Mouse (Mus musculus) erythroblast, embryonic 14.5 days (primary cell): Measurements from ENCODE around the gene Sema4g.

Experiments
- GATA1 ChIP-seq: IDR thresholded peaks from 2 replicates; pipeline ENCODE4 v1.6.1; 2012; ENCODE audit warnings: low read length, inconsistent platforms, mixed read lengths
- TAL1 ChIP-seq: IDR thresholded peaks from 3 replicates; pipeline ENCODE4 v1.6.1; 2012; ENCODE audit warnings: low read length, inconsistent platforms, mixed read lengths

DNA sequence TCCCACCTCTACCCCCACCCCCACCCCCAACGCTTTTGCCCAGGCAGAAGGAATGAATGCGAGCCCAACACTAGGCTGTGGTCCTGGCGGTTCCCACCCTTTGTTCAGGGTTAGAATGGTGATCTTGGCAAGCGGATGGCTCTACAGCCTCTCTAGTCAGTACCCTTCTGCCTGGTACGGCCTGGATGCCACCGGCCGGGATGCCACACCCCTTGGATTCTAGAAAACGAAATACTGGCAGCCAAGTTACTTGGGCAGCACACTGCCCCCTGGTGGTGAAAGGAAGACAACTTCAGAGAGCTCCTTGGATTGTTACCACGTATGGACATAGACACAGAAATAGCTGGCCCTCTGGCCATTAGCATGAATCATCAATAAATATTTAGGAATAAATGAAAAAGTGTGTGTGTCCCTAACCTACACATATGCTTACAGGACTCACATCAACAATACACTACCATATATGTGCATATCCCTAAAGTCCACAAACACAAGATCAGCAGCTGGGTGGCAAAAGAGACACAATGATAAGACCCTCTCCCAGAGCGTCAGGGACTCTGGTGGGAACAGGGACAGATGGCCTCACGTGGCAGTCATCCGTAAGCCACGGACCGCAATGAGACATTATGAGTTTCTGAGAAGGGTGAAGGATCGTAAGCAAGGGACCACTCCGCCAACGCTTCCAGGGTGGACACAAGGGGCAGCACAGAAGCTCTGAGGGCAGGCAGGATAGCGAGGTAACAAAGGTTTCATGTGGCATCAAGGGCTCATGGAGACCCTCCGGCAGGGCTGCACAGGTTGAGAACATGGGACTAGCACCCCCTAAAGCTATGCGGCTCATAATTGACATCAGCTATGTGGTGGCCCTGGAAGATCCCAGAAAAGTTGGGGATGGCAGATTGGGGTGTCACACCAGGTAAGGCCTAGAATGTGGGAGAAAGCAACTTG lies 42.1 kb downstream of the Sema4g start:
- TF ChIP-seq GATA1 (no peak), TAL1 (no peak)
